Mouse (Mus musculus): ENCODE measurements around the gene Rer1. TPM values are rescaled to one million over a fixed set of nuclear protein-coding genes. Genes with fewer than 3 reads are reported as not detected.

The Rer1 gene
- polyA plus RNA-seq, 1 experiment from 2014 or later, result 167 TPM

GRCm38 (mm10) chr4:155056724-155057123 lies 29.5 kb downstream of the Rer1 start, which contains the start of gene Plch2:
Gene Plch2, minus strand, starts transcription at chr4:155056784.
- H3K9me3 ChIP-seq (ENCODE audit: control insufficient read depth, low read length), result no peaks in the 10 kb centered on the region
- H3K4me1 ChIP-seq (ENCODE audit: control insufficient read depth, insufficient read depth, low read length), result no peaks in the 10 kb centered on the region
- no peak within 1 kb of the TSS for H3K4me3 ChIP-seq (ENCODE audit: low read length)
- no peak for ATAC-seq (ENCODE audit: low FRiP score, low TSS enrichment)
- H3K27me3 ChIP-seq (ENCODE audit: control insufficient read depth, insufficient read depth, low read length), result 0 out of 2 replicates have a peak, but pooled peaks cover 3% of the 10 kb centered on the region
- WGBS, result 62% methylated on average over 10 of the region's 10 CpGs
- no peak within 1 kb of the TSS; the same call in none of the 2 replicates for H3K9ac ChIP-seq (ENCODE audit: low read depth, low read length)
- H3K36me3 ChIP-seq (ENCODE audit: control insufficient read depth, insufficient read depth, low read length), result no peaks in the 10 kb centered on the region
- no peak within 1 kb of the TSS for H3K4me2 ChIP-seq (replicated peaks; ENCODE audit: low read depth, low read length)
- H3K27ac ChIP-seq (ENCODE audit: low read depth, low read length), result no peak within 1 kb of the TSS

GRCm38 (mm10) chr4:155050116-155050515 lies 36.1 kb downstream of the Rer1 start:
- ATAC-seq (ENCODE audit: low FRiP score, low TSS enrichment), result no peak
- H3K36me3 ChIP-seq (ENCODE audit: control insufficient read depth, insufficient read depth, low read length), result no peaks in the 10 kb centered on the region
- no peak overlapping the region for H3K4me2 ChIP-seq (replicated peaks; ENCODE audit: low read depth, low read length)
- no peaks in the 10 kb centered on the region for H3K4me1 ChIP-seq (ENCODE audit: control insufficient read depth, insufficient read depth, low read length)
- no peak overlapping the region for H3K9ac ChIP-seq (ENCODE audit: low read depth, low read length)
- H3K27me3 ChIP-seq (ENCODE audit: control insufficient read depth, insufficient read depth, low read length), result peaks cover 9% of the 10 kb centered on the region
- WGBS, result 52% methylated on average over 7 of the region's 7 CpGs
- H3K27ac ChIP-seq (ENCODE audit: low read depth, low read length), result no peak overlapping the region
- H3K9me3 ChIP-seq (ENCODE audit: control insufficient read depth, low read length), result no peaks in the 10 kb centered on the region
- H3K4me3 ChIP-seq (ENCODE audit: low read length), result no peak overlapping the region

GRCm38 (mm10) chr4:155046636-155047035 lies 39.5 kb downstream of the Rer1 start:
- H3K9ac ChIP-seq (ENCODE audit: low read depth, low read length), result no peak overlapping the region
- no peak for ATAC-seq (ENCODE audit: low FRiP score, low TSS enrichment)
- H3K36me3 ChIP-seq (ENCODE audit: control insufficient read depth, insufficient read depth, low read length), result no peaks in the 10 kb centered on the region
- H3K27ac ChIP-seq (ENCODE audit: low read depth, low read length), result no peak overlapping the region
- no peak overlapping the region for H3K4me3 ChIP-seq (ENCODE audit: low read length)
- WGBS, result 87% methylated on average over 14 of the region's 14 CpGs
- no peak overlapping the region for H3K4me2 ChIP-seq (replicated peaks; ENCODE audit: low read depth, low read length)
- H3K27me3 ChIP-seq (ENCODE audit: control insufficient read depth, insufficient read depth, low read length), result peaks cover 44% of the 10 kb centered on the region
- peaks cover 6% of the 10 kb centered on the region; the same call in 1 of the 2 replicates for H3K4me1 ChIP-seq (ENCODE audit: control insufficient read depth, insufficient read depth, low read length)
- H3K9me3 ChIP-seq (ENCODE audit: control insufficient read depth, low read length), result no peaks in the 10 kb centered on the region

- peaks cover 63% of the 10 kb centered on the region for H3K27me3 ChIP-seq (ENCODE audit: control insufficient read depth, insufficient read depth, low read length)
- H3K36me3 ChIP-seq (ENCODE audit: control insufficient read depth, insufficient read depth, low read length), result no peaks in the 10 kb centered on the region
- ATAC-seq (ENCODE audit: low FRiP score, low TSS enrichment), result no peak
- H3K4me3 ChIP-seq (ENCODE audit: low read length), result peak overlapping the region; percentile 43
- H3K9ac ChIP-seq (ENCODE audit: low read depth, low read length), result peak overlapping the region; percentile 42; the same call in 1 of the 2 replicates
- H3K9me3 ChIP-seq (ENCODE audit: control insufficient read depth, low read length), result no peaks in the 10 kb centered on the region
- no peak overlapping the region for H3K27ac ChIP-seq (ENCODE audit: low read depth, low read length)
- peaks cover 8% of the 10 kb centered on the region; the same call in 1 of the 2 replicates for H3K4me1 ChIP-seq (ENCODE audit: control insufficient read depth, insufficient read depth, low read length)
- WGBS, result 3% methylated on average over 18 of the region's 25 CpGs
- peak overlapping the region; percentile 69 for H3K4me2 ChIP-seq (replicated peaks; ENCODE audit: low read depth, low read length)
Measured at GRCm38 (mm10) chr4:155043289-155043625, 42.9 kb downstream of the Rer1 start.

- Histone ChIP-seq H3K4me2 (replicated peaks; ENCODE audit: low read depth, low read length) (peak overlapping the region; percentile 69), H3K4me1 (ENCODE audit: control insufficient read depth, insufficient read depth, low read length) (peaks cover 8% of the 10 kb centered on the region; the same call in 1 of the 2 replicates), H3K27ac (ENCODE audit: low read depth, low read length) (no peak overlapping the region), H3K9me3 (ENCODE audit: control insufficient read depth, low read length) (no peaks in the 10 kb centered on the region), H3K36me3 (ENCODE audit: control insufficient read depth, insufficient read depth, low read length) (no peaks in the 10 kb centered on the region), H3K27me3 (ENCODE audit: control insufficient read depth, insufficient read depth, low read length) (peaks cover 63% of the 10 kb centered on the region), H3K9ac (ENCODE audit: low read depth, low read length) (peak overlapping the region; percentile 42; the same call in 1 of the 2 replicates), H3K4me3 (ENCODE audit: low read length) (peak overlapping the region; percentile 43)
- 0 out of 2 replicates have a peak, but pooled peaks have one; percentile 28 for ATAC-seq (ENCODE audit: low FRiP score, low TSS enrichment)
- WGBS, result 2% methylated on average over 65 of the region's 65 CpGs
Measured at GRCm38 (mm10) chr4:155042606-155043288, 43.4 kb downstream of the Rer1 start.

GRCm38 (mm10) chr4:155040696-155041095 lies 45.5 kb downstream of the Rer1 start:
- no peak overlapping the region for H3K9ac ChIP-seq (ENCODE audit: low read depth, low read length)
- WGBS, result 65% methylated on average over 6 of the region's 6 CpGs
- H3K4me2 ChIP-seq (replicated peaks; ENCODE audit: low read depth, low read length), result no peak overlapping the region
- ATAC-seq (ENCODE audit: low FRiP score, low TSS enrichment), result no peak
- H3K4me3 ChIP-seq (ENCODE audit: low read length), result no peak overlapping the region
- no peaks in the 10 kb centered on the region for H3K36me3 ChIP-seq (ENCODE audit: control insufficient read depth, insufficient read depth, low read length)
- peaks cover 60% of the 10 kb centered on the region for H3K27me3 ChIP-seq (ENCODE audit: control insufficient read depth, insufficient read depth, low read length)
- no peaks in the 10 kb centered on the region for H3K9me3 ChIP-seq (ENCODE audit: control insufficient read depth, low read length)
- peaks cover 8% of the 10 kb centered on the region; the same call in 1 of the 2 replicates for H3K4me1 ChIP-seq (ENCODE audit: control insufficient read depth, insufficient read depth, low read length)
- no peak overlapping the region for H3K27ac ChIP-seq (ENCODE audit: low read depth, low read length)

GRCm38 (mm10) chr4:155040197-155040596 lies 46.0 kb downstream of the Rer1 start:
- WGBS, result 30% methylated on average over 9 of the region's 9 CpGs

GRCm38 (mm10) chr4:155034787-155035186 lies 51.4 kb downstream of the Rer1 start:
- Histone ChIP-seq H3K4me1 (ENCODE audit: control insufficient read depth, insufficient read depth, low read length) (no peaks in the 10 kb centered on the region), H3K27ac (ENCODE audit: low read depth, low read length) (no peak overlapping the region), H3K36me3 (ENCODE audit: control insufficient read depth, insufficient read depth, low read length) (no peaks in the 10 kb centered on the region), H3K27me3 (ENCODE audit: control insufficient read depth, insufficient read depth, low read length) (peaks cover 13% of the 10 kb centered on the region), H3K4me2 (replicated peaks; ENCODE audit: low read depth, low read length) (no peak overlapping the region), H3K9me3 (ENCODE audit: control insufficient read depth, low read length) (no peaks in the 10 kb centered on the region), H3K9ac (ENCODE audit: low read depth, low read length) (no peak overlapping the region), H3K4me3 (ENCODE audit: low read length) (no peak overlapping the region)
- WGBS, result 69% methylated on average over 13 of the region's 13 CpGs
- no peak for ATAC-seq (ENCODE audit: low FRiP score, low TSS enrichment)

More at GRCm38 (mm10) chr4:155040197-155040596, 46.0 kb downstream of the Rer1 start:
- H3K9me3 ChIP-seq (ENCODE audit: control insufficient read depth, low read length), result no peaks in the 10 kb centered on the region
- peaks cover 8% of the 10 kb centered on the region; the same call in 1 of the 2 replicates for H3K4me1 ChIP-seq (ENCODE audit: control insufficient read depth, insufficient read depth, low read length)
- H3K27ac ChIP-seq (ENCODE audit: low read depth, low read length), result no peak overlapping the region
- H3K9ac ChIP-seq (ENCODE audit: low read depth, low read length), result no peak overlapping the region
- ATAC-seq (ENCODE audit: low FRiP score, low TSS enrichment), result no peak
- no peaks in the 10 kb centered on the region for H3K36me3 ChIP-seq (ENCODE audit: control insufficient read depth, insufficient read depth, low read length)
- no peak overlapping the region for H3K4me2 ChIP-seq (replicated peaks; ENCODE audit: low read depth, low read length)
- peaks cover 55% of the 10 kb centered on the region for H3K27me3 ChIP-seq (ENCODE audit: control insufficient read depth, insufficient read depth, low read length)
- H3K4me3 ChIP-seq (ENCODE audit: low read length), result no peak overlapping the region

GRCm38 (mm10) chr4:155034202-155034601 lies 52.0 kb downstream of the Rer1 start:
- Histone ChIP-seq H3K27me3 (ENCODE audit: control insufficient read depth, insufficient read depth, low read length) (peaks cover 11% of the 10 kb centered on the region), H3K4me2 (replicated peaks; ENCODE audit: low read depth, low read length) (no peak overlapping the region), H3K9me3 (ENCODE audit: control insufficient read depth, low read length) (no peaks in the 10 kb centered on the region), H3K27ac (ENCODE audit: low read depth, low read length) (no peak overlapping the region), H3K4me1 (ENCODE audit: control insufficient read depth, insufficient read depth, low read length) (no peaks in the 10 kb centered on the region), H3K4me3 (ENCODE audit: low read length) (no peak overlapping the region), H3K36me3 (ENCODE audit: control insufficient read depth, insufficient read depth, low read length) (no peaks in the 10 kb centered on the region), H3K9ac (ENCODE audit: low read depth, low read length) (no peak overlapping the region)
- no peak for ATAC-seq (ENCODE audit: low FRiP score, low TSS enrichment)
- 35% methylated on average over 7 of the region's 7 CpGs for WGBS
